Mouse (Mus musculus) liver, adult 2 months (tissue): ENCODE measurements around the gene Gm3646. TPM values are rescaled to one million over a fixed set of nuclear protein-coding genes. Genes with fewer than 3 reads are reported as not detected.

Experiments used
- DNase-seq: peaks from one replicate; pipeline ENCODE4 v3.0.0-alpha.2; 2011; ENCODE audit warnings: low read depth, low spot score; ENCODE audit errors: extremely low read depth
- H3K27ac ChIP-seq: fragments of 200-500 bp; replicated peaks from 2 replicates; pipeline ENCODE4 v1.5.1; 2012; ENCODE audit warnings: low read depth, mild to moderate bottlenecking, control low read depth, inconsistent platforms, low read length; ENCODE audit not compliant: insufficient read depth
- H3K27me3 ChIP-seq: fragments of 200-500 bp; 2 replicates; pipeline ENCODE4 v1.6.1; 2012; ENCODE audit warnings: mild to moderate bottlenecking, moderate library complexity, low read length, inconsistent platforms; ENCODE audit not compliant: control insufficient read depth, insufficient read depth
- H3K36me3 ChIP-seq: fragments of 200-500 bp; 2 replicates; pipeline ENCODE4 v1.6.1; 2012; ENCODE audit warnings: low read length, inconsistent platforms; ENCODE audit not compliant: control insufficient read depth, insufficient read depth
- H3K4me1 ChIP-seq: fragments of 200-500 bp; 2 replicates; pipeline ENCODE4 v1.6.1; 2011; ENCODE audit warnings: low read length; ENCODE audit not compliant: control insufficient read depth, insufficient read depth
- H3K4me3 ChIP-seq: fragments of 200-500 bp; 2 replicates; pipeline ENCODE4 v1.5.1; 2011; ENCODE audit warnings: low read depth, mild to moderate bottlenecking, control low read depth, low read length, moderate library complexity; ENCODE audit not compliant: insufficient read depth
- H3K79me2 ChIP-seq: fragments of 200-500 bp; 2 replicates; pipeline ENCODE4 v1.6.1; 2012; ENCODE audit warnings: inconsistent platforms, mild to moderate bottlenecking, low read length, moderate library complexity; ENCODE audit not compliant: control insufficient read depth, insufficient read depth
- H3K9ac ChIP-seq: fragments of 200-500 bp; 2 replicates; pipeline ENCODE4 v1.6.1; 2012; ENCODE audit warnings: low read depth, mild to moderate bottlenecking, control low read depth, inconsistent platforms, low read length
- CTCF ChIP-seq: fragments of 200-500 bp; IDR thresholded peaks from 2 replicates; pipeline ENCODE4 v1.5.1; 2011; ENCODE audit warnings: low read depth, low read length, control low read depth
- POLR2A ChIP-seq: fragments of 200-500 bp; IDR thresholded peaks from 2 replicates; pipeline ENCODE4 v1.6.1; 2011; ENCODE audit warnings: low read length, control low read depth; ENCODE audit not compliant: insufficient read depth; ENCODE audit errors: extremely low read depth
- WGBS: fragments of 180-500 bp; shearing (Covaris S2); methylation state at CpG from one replicate; pipeline ENCODE4 v1.1.7; 2018; 5-methylcytosine and 5-hydroxymethylcytosine counted together
- polyA plus RNA-seq: library from polyadenylated mRNA; depleted of rRNA; stranded (reverse); fragments of >200 nt; gene quantifications from 2 replicates; pipeline ENCODE4 v1.2.3, GENCODE M21; 2012
- total RNA-seq: library from RNA; depleted of rRNA; stranded (reverse); fragments of >200 nt; gene quantifications from 2 replicates; pipeline ENCODE4 v1.2.3, GENCODE M21; 2014

The Gm3646 gene
- total and polyA plus RNA-seq, 2 experiments = not detected

GRCm38 (mm10) chr1:39840856-39841255 is 35.7 kb upstream of the Gm3646 start:
- Histone ChIP-seq H3K9ac (no peak overlapping the region), H3K79me2 (no peaks in the 10 kb centered on the region), H3K27me3 (no peaks in the 10 kb centered on the region), H3K4me1 (no peaks in the 10 kb centered on the region; the same call in 1 of the 2 replicates), H3K36me3 (no peaks in the 10 kb centered on the region), H3K27ac (no peak overlapping the region), H3K4me3 (no peak overlapping the region)
- DNase-seq = no peak
- 91% methylated on average over 4 of the region's 4 CpGs for WGBS
- no peak for TF ChIP-seq POLR2A
- TF ChIP-seq CTCF = no peak

GRCm38 (mm10) chr1:39839838-39840237 is 34.7 kb upstream of the Gm3646 start:
- Histone ChIP-seq H3K4me3 (no peak overlapping the region), H3K9ac (no peak overlapping the region), H3K36me3 (no peaks in the 10 kb centered on the region), H3K4me1 (no peaks in the 10 kb centered on the region; the same call in 1 of the 2 replicates), H3K79me2 (no peaks in the 10 kb centered on the region), H3K27me3 (no peaks in the 10 kb centered on the region), H3K27ac (no peak overlapping the region)
- 67% methylated on average over 8 of the region's 8 CpGs for WGBS
- TF ChIP-seq CTCF (no peak), POLR2A (no peak)
- DNase-seq = no peak

GRCm38 (mm10) chr1:39839217-39839616 is 34.1 kb upstream of the Gm3646 start:
- Histone ChIP-seq H3K36me3 (no peaks in the 10 kb centered on the region), H3K79me2 (no peaks in the 10 kb centered on the region), H3K27ac (no peak overlapping the region), H3K27me3 (no peaks in the 10 kb centered on the region), H3K4me3 (no peak overlapping the region), H3K4me1 (no peaks in the 10 kb centered on the region; the same call in 1 of the 2 replicates), H3K9ac (no peak overlapping the region)
- no peak for DNase-seq
- TF ChIP-seq CTCF (no peak), POLR2A (no peak)
- WGBS = 49% methylated on average over 10 of the region's 10 CpGs

- Histone ChIP-seq H3K79me2 (no peaks in the 10 kb centered on the region), H3K36me3 (no peaks in the 10 kb centered on the region), H3K9ac (no peak overlapping the region), H3K4me3 (no peak overlapping the region), H3K4me1 (no peaks in the 10 kb centered on the region; the same call in 1 of the 2 replicates), H3K27me3 (no peaks in the 10 kb centered on the region), H3K27ac (no peak overlapping the region)
- no peak for DNase-seq
- TF ChIP-seq POLR2A (no peak), CTCF (no peak)
- WGBS = 82% methylated on average over 12 of the region's 12 CpGs
Observed at GRCm38 (mm10) chr1:39838487-39839169, 33.5 kb upstream of the Gm3646 start.

GRCm38 (mm10) chr1:39831594-39832039 is 26.5 kb upstream of the Gm3646 start:
- Histone ChIP-seq H3K79me2 (no peaks in the 10 kb centered on the region), H3K4me3 (no peak overlapping the region)
- 67% methylated on average over 4 of the region's 4 CpGs for WGBS

More at GRCm38 (mm10) chr1:39831594-39832039, 26.5 kb upstream of the Gm3646 start:
- TF ChIP-seq CTCF (no peak), POLR2A (no peak)
- Histone ChIP-seq H3K27ac (no peak overlapping the region), H3K36me3 (no peaks in the 10 kb centered on the region), H3K4me1 (no peaks in the 10 kb centered on the region; the same call in 1 of the 2 replicates), H3K9ac (no peak overlapping the region), H3K27me3 (no peaks in the 10 kb centered on the region)
- DNase-seq = no peak
